Mouse (Mus musculus) CD4-positive, CD25-positive, alpha-beta regulatory T cell, adult 2 months (primary cell): ENCODE data around the gene Rtcb.
A peak's percentile ranks its signal among the peaks of the same experiment; 100 is the strongest.

Experiments
- DNase-seq: peaks from one replicate; pipeline ENCODE4 v3.0.0-alpha.2; 2012; ENCODE audit warnings: low read depth, low spot score

Rtcb gene

DNA sequence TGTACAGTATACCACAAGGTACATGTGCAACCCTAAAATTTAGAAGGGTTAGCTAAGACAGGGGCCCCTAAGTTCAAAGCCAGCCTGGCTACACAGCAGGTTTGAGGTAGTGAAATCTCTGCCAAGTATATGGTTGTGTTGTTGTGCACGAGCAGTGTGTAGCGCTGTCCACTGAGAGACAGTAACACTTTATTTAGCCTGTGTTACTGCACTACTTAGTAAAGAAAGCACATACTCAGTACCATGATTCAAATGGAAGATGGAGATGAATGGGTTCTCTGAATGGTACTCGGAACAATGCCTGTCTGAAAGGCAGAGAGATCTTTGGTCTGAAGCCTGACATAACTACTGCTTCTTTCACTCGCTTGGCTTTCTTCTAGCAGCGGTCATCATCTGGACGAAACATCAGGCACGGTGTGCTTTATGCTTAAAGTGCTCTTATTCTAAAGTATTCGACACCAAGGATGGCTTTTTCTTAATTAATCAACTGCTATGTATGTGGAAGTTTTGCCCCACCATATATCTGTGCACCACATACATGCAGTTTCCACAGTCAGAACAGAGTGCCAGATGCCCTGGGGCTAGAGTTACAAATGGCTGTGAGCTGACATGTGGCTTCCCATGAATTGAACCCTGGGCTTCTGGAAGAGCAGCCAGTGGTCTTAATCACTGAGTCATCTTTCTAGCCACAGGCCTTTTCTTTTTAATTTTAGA, 9.0 kb downstream of the Rtcb start:
- no peak for DNase-seq

DNA sequence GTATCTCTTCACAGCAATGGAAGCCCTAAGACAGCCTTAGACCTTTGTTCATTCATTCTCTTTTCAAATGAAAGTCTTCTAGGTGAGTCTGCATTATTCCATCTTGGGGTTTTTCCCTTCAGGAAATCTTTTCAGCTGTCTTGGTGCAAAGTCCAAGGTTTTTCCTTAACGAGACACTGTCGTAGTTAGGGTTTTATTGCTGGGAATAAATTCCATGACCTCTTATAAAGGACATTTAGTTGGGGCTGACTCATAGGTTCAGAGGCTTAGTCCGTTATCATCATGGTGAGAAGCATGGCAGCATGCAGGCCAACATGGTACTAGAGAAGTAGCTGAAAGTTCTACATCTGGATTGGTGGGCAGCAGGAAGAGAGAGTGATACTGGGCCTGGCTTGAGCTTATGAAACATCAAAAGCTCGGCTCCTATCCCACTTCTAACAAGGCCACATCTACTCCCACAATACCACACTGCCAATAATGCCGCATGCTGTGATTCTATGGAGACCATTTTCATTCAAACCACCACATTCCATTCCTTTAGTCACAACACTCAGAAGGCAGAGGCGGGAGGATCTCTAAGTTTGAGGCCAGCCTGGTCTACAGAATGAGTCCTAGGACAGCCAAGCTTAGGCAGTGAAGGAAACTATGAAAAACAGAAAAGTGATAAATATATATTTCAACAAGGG, 21.2 kb downstream of the Rtcb start:
- no peak for DNase-seq

- DNase-seq: no peak
Observed at GRCm38 (mm10) chr10:85929962-85930361, 27.7 kb downstream of the Rtcb start.

- no peak for DNase-seq
Observed at GRCm38 (mm10) chr10:85929208-85929591, 28.4 kb downstream of the Rtcb start.

- DNase-seq: peak; percentile 91
Observed at GRCm38 (mm10) chr10:85928499-85929207, 29.0 kb downstream of the Rtcb start.

DNA sequence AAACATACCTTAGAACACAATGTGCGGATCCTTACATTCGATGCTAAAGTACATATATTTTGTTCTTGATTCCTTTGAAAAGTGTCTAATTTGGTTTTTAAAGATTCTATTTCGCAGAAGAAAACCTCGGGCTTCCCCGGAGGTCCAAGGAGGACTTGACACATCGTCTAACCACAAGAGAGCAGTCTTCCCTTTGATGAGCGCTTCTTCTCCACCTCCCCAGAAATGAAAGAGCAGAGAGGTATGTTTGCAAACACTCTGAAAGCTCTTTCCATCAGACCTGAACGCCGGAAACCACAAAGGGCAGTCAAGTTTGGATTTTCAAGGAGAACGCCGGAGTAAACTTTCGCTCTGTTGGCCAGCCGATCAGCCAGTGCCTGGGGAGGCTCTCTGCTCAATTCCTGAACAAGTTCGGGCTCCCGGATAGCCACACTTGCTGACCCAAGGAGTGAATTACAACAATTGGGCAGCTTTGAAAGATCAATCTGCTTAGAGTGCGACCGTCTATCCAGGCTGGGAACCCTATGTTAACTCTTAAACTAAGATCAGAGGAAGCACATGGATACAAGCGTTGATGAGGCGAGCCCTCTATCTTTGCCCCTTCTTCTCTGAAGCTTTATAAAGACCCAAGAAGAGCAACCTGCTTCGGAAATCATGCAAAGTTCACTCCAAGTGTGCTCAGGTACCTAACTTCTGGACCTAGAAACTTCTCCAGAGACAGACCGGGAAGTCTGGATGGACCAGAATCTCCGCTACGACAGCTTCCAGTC, 29.8 kb downstream of the Rtcb start, which contains the start of gene Ascl4:
TSS of gene Ascl4 (plus strand) at position 6 of the 770 bp plus-strand sequence.
- peak; percentile 53 for DNase-seq

GRCm38 (mm10) chr10:85916498-85917309, 40.9 kb downstream of the Rtcb start, which contains the start of gene Prdm4:
Gene Prdm4 (minus strand): TSS chr10:85917142.
- peak; percentile 99 for DNase-seq
